Mouse (Mus musculus) mature B cell (primary cell): ENCODE data around the gene Osgep.
"Not testable (repeated sequence)": the region's sequence is repeated elsewhere in the genome, so short reads cannot be mapped to it uniquely, and the experiment has no call there.

Experiments used
- in situ Hi-C: fragments of 300-500 bp; cut with MboI; formaldehyde crosslinking; loops from 2 replicates; pipeline ENCODE4 v1.14.3; 2019

Gene Osgep

GRCm38 (mm10) chr14:50931493-50932020 is 6.9 kb upstream of the Osgep start:
- in situ Hi-C loops = loop anchor here (10.0 kb wide), 1 partner anchor 127 kb away; the partner anchor contains the start of genes Ccnb1ip1 and Parp2

DNA sequence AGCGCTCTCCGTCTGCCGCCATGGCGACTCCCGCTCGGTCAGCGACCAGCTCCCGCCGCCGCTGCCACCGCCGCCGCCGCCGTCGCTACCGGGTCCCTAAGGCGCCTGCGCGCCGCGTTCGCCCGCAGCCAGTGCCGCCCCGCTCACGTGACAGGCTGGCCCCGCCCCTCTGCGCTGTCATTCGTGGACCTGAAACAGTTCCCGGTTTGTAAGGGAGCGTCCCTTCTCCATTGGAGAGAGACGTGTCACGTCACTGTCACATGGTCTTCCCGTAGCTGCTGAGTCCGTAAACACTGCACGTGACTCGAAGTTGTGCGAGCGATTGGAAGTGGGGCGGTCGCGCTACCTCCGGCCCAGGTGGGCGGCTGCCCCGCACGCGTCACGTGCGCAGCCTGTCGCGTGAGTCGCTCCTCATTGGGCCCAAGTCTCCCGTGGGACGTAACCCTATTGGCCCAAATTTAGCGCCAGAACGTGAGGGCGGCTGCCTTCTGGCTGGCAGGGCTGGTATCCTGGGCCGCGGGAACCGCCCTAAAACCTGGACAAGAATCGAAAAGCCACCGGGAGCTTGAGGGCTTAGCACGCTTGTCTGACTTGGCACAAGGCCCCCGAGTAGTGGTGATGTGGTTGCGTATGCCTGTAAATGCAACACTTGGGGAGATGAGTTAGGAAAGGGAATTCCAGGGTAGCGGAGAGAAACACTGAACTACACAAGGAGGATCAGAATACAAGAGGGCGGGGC is 6.2 kb upstream of the Osgep start, which contains the start of the genes Pip4p1 and Pnp:
Gene Pip4p1, minus strand, starts transcription at position 103 of the 739 bp plus-strand sequence.
Gene Pnp, plus strand, starts transcription at position 329 of the 739 bp plus-strand sequence.
- in situ Hi-C loops = loop anchor here (10.0 kb wide), 1 partner anchor 126 kb away; the partner anchor contains the start of genes Ccnb1ip1 and Parp2

- in situ Hi-C loops = loop anchor here (10.0 kb wide), 1 partner anchor 126 kb away; the partner anchor contains the start of genes Ccnb1ip1 and Parp2
Observed at GRCm38 (mm10) chr14:50930377-50930753, 5.7 kb upstream of the Osgep start.

GRCm38 (mm10) chr14:50929951-50930350 is 5.3 kb upstream of the Osgep start:
- in situ Hi-C loops = loop anchor here (10.0 kb wide), 3 partner anchors 105 to 135 kb away; partner anchors contain the start of genes Ccnb1ip1 and Parp2

DNA sequence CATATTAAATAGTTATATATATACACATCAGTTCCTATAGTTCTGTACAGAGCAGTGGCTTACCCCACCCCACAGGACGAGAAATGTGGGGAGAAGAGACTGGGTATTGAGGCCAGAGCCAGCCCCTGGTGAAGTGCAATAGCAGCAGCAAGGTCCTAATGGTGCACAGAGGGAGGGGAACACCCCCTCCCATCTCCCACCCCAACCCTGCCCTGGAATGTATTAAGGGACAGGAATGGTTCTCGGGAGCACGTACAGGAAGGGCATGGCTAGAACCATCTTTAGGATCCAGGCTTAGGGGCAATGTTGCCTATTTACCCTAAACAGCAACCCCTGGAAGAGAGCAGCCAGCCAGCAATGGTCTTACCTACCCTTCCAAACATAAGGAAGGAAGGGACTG is 2.7 kb upstream of the Osgep start:
- in situ Hi-C loops = loop anchor here (10.0 kb wide), 2 partner anchors 103 to 137 kb away; no protein-coding TSS in a partner anchor

- in situ Hi-C loops = loop anchor here (10.0 kb wide), 2 partner anchors 101 to 139 kb away; no protein-coding TSS in a partner anchor
Observed at GRCm38 (mm10) chr14:50925111-50925920, 623 bp upstream of the Osgep start.

DNA sequence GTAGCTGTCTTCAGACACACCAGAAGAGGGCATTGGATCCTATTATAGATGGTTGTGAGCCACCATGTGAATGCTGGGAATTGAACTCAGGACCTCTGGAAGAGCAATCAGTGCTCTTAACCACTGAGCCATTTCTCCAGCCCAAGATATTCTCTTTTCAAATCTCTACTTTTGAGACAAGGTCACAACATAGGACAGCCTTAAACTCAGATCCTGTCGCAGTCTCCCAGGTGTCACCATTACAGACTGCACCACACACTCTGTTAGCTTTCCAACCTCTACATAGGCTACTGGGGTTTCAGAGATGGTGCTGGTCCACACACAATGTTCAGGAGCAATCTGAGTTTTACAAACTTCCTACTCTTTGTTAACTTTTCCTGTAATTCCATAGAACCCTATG is 1.3 kb downstream of the Osgep start:
- in situ Hi-C loops = loop anchor here (10.0 kb wide), 2 partner anchors 99 to 141 kb away; no protein-coding TSS in a partner anchor

- in situ Hi-C loops = no loop called here
Observed at GRCm38 (mm10) chr14:50911356-50911755, 13.3 kb downstream of the Osgep start.

DNA sequence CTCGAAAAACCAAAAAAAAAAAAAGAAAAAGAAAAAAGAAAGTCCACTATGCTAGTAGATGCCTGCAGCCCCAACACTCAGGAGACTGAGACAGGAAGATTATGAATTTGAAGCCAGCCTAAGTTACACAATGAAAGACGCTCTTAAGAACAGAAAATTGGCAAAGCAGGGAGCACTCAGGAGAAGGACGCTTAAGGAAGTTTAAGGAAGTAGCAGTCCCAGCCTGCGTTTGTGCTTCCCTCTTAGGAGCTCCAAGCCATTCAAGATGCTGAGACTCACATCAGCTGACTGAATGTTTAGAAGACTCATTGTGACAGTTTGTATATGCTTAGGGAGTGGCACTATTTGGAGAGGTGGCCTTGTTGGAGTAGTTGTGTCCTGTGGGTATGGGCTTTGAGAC is 16.6 kb downstream of the Osgep start:
- in situ Hi-C loops = no loop called here

GRCm38 (mm10) chr14:50905327-50905726 is 19.4 kb downstream of the Osgep start:
- in situ Hi-C loops = not testable (repeated sequence)

DNA sequence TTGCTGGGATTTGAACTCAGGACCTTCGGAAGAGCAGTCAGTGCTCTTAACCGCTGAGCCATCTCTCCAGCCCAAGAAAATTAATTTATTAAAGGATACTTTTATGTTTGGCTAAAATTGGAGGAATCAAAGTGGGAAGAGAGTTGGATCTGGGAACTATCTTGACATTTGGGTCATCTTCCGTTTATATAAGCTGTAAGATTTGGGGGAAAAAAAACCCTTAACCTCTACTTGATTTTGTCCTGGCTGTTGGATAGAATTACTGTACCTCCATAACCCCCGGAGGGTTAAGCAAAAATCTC is 19.9 kb downstream of the Osgep start:
- in situ Hi-C loops = no loop called here

GRCm38 (mm10) chr14:50903973-50904827 is 20.5 kb downstream of the Osgep start:
- in situ Hi-C loops = no loop called here

GRCm38 (mm10) chr14:50897992-50898391 is 26.7 kb downstream of the Osgep start:
- in situ Hi-C loops = not testable (repeated sequence)

- in situ Hi-C loops = no loop called here
Observed at GRCm38 (mm10) chr14:50897374-50897765, 27.3 kb downstream of the Osgep start, which contains the start of gene Klhl33. Gene Klhl33 (minus strand): TSS chr14:50897507.

GRCm38 (mm10) chr14:50896747-50897373 is 27.8 kb downstream of the Osgep start:
- in situ Hi-C loops = no loop called here

DNA sequence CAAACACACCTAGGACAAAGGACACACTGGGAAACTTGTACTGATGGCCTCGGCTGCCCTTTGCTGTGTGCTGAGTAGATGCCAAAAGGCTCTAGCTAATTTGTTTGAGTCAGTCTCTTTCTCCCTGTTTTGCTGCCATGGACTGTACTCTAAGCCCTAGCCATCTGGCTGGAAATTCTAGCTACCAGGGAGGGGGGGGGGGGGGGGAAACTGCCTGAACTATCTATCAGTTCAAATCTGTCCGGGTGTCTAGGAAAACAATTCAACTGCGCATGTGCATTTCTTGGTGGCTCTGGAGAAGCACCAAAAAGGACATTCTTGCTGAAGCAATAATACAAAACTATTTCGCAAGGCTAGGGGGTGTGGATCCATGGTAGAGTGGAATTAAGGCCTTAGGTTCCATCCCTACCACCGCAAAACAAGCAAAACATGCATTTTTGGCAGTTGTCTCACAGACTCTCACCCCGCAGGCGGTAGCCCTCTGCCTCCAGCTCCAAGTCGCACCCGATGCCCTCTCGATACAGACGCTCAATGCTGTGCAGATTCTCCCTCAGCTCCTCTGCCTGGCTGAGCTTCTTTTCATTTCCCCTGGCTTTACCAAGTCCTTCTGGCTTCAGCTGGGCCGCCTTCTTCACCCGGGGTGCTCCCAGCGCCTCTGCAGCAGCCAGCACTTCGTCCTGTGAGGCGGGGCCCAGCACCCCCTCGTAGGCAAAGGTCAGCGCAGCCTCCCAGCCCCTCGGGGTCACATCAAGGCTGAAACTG is 28.5 kb downstream of the Osgep start:
- in situ Hi-C loops = no loop called here

GRCm38 (mm10) chr14:50895407-50895806 is 29.3 kb downstream of the Osgep start:
- in situ Hi-C loops = no loop called here

- in situ Hi-C loops = no loop called here
Observed at GRCm38 (mm10) chr14:50892541-50893459, 31.9 kb downstream of the Osgep start.

GRCm38 (mm10) chr14:50892091-50892490 is 32.6 kb downstream of the Osgep start:
- in situ Hi-C loops = no loop called here
